In the genomic region with DNA sequence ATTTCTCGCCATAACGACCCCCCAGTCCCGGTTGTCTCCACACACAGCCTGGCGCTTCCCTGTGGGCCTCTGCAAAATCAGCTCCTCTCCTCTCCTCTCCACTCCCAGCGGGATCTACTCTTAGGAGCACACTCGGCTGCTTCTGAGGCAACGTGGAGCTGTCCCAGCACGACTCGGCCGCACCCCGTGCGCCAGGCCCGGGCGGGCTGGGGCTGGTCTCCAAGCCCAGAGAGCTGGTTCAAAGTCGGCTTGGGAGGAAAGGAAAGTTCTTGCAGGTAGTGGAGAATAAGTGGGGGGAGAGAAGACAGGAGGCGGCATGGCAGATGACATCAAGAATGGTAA, we compare ENCODE assay signal across 8 mouse cellular contexts. TPM values are rescaled to one million over a fixed set of nuclear protein-coding genes. Genes with fewer than 3 reads are reported as not detected.
DNase-seq lines count a peak whose midpoint lies in the region; ATAC-seq and TF ChIP-seq lines count a peak whose summit lies in the region.

No protein-coding gene starts in this region.

- no peak for ATAC-seq in CD4-positive, CD25-positive, alpha-beta regulatory T cell, adult 4 months

- peak overlapping the region; percentile 61 for H3K4me3 ChIP-seq in cerebellum, adult 2 months (replicated peaks; ENCODE audit: insufficient read depth, low read depth, low read length)
- peak overlapping the region; percentile 57 for H3K4me3 ChIP-seq in limb, embryonic 10.5 days
- H3K4me3 ChIP-seq in olfactory bulb, adult 2 months (ENCODE audit: insufficient read depth, low read depth, low read length), result peak overlapping the region; percentile 58

- no peak overlapping the region for H3K27ac ChIP-seq in cerebellum, adult 2 months (ENCODE audit: insufficient read depth, low read length)
- peak overlapping the region; percentile 70; the same call in 1 of the 2 replicates for H3K27ac ChIP-seq in limb, embryonic 10.5 days
- no peak overlapping the region for H3K27ac ChIP-seq in olfactory bulb, adult 2 months (ENCODE audit: insufficient read depth, low read depth, low read length)

- WGBS in cerebellum, adult 2 months, result 15% methylated on average over 16 of the region's 16 CpGs
- 8% methylated on average over 16 of the region's 16 CpGs for WGBS in limb, embryonic 10.5 days
- 19% methylated on average over 16 of the region's 16 CpGs for WGBS in olfactory bulb, adult 2 months

- H3K36me3 ChIP-seq in limb, embryonic 10.5 days, result peaks cover 45% of the 10 kb centered on the region

- H3K9me3 ChIP-seq in limb, embryonic 10.5 days (replicated peaks), result no peaks in the 10 kb centered on the region

- no peaks in the 10 kb centered on the region for H3K27me3 ChIP-seq in cerebellum, adult 2 months (ENCODE audit: control insufficient read depth, insufficient read depth, low read length)
- peaks cover 25% of the 10 kb centered on the region for H3K27me3 ChIP-seq in limb, embryonic 10.5 days (ENCODE audit: low read depth, poor library complexity, severe bottlenecking)

- no peak for TF ChIP-seq POLR2A in cerebellum, adult 2 months (IDR thresholded peaks at IDR 0.05; ENCODE audit: borderline replicate concordance, insufficient read depth, low read length)
- no peak for TF ChIP-seq POLR2A in olfactory bulb, adult 2 months (IDR thresholded peaks at IDR 0.05; ENCODE audit: insufficient read depth, low read depth, low read length)

- peaks cover 4% of the 10 kb centered on the region for H3K4me1 ChIP-seq in cerebellum, adult 2 months (ENCODE audit: control insufficient read depth, insufficient read depth, low read length)
- H3K4me1 ChIP-seq in limb, embryonic 10.5 days, result peaks cover 13% of the 10 kb centered on the region
- peaks cover 7% of the 10 kb centered on the region for H3K4me1 ChIP-seq in olfactory bulb, adult 2 months (ENCODE audit: control insufficient read depth, insufficient read depth, low read length)

- no peak for TF ChIP-seq CTCF in cerebellum, adult 2 months (IDR thresholded peaks at IDR 0.05; ENCODE audit: borderline replicate concordance, insufficient read depth, low read depth, low read length)
- no peak for TF ChIP-seq CTCF in olfactory bulb, adult 2 months (IDR thresholded peaks at IDR 0.05; ENCODE audit: insufficient read depth, low read depth, low read length)

- no peak for DNase-seq in cerebellum, adult 2 months
- no peak for DNase-seq in cerebellum, postnatal 4 days (ENCODE audit: low spot score in 2 of 2)
- peak; percentile 27 for DNase-seq in retina, embryonic 14.5 days (ENCODE audit: low spot score)
- DNase-seq in retina, postnatal 1 day, result no peak
- DNase-seq in limb, embryonic 10.5 days (ENCODE audit: low spot score), result no peak
- no peak for DNase-seq in layer of hippocampus, postnatal 10 days (ENCODE audit: low spot score in 2 of 2)

RNA-seq across cellular contexts. Expression of gene Gramd2, which starts 0.6 kb away (rescaled TPM):
- 2.6 and 3.0 TPM in 2 replicates for polyA plus RNA-seq in cerebellum, adult 2 months (2012; rRNA removed)
- polyA plus RNA-seq in limb, embryonic 10.5 days (2016; fragmentation: Nextera tagmentation; extraction: Ambion mirVana), result 0.15 and 0.30 TPM in 2 replicates
- polyA plus RNA-seq in olfactory bulb, adult 2 months (2012; ENCODE audit: insufficient read depth, insufficient read length, low replicate concordance, missing spikeins), result not detected in 2 replicates
- total RNA-seq in layer of hippocampus, postnatal 10 days (2021), result 10 to 100 TPM; 12.8 to 14.7 TPM
- not detected for polyA plus RNA-seq in CD4-positive, CD25-positive, alpha-beta regulatory T cell, adult 4 months (2017; shearing (Covaris generic))

RNA-seq across cellular contexts. Expression of gene Pkm, which starts 24.3 kb away (rescaled TPM):
- polyA plus RNA-seq in cerebellum, adult 2 months (2012; rRNA removed), result 2,306 and 2,370 TPM in 2 replicates
- polyA plus RNA-seq in limb, embryonic 10.5 days (2016; fragmentation: Nextera tagmentation; extraction: Ambion mirVana), result 2,645 and 3,210 TPM in 2 replicates
- 209 TPM in 1 of 2 replicates, not detected in the other for polyA plus RNA-seq in olfactory bulb, adult 2 months (2012; ENCODE audit: insufficient read depth, insufficient read length, low replicate concordance, missing spikeins)
- total RNA-seq in layer of hippocampus, postnatal 10 days (2021), result 100 to 1,000 TPM; 761 to 808 TPM
- 1,000 to 10,000 TPM in 1 of 2 experiments, 100 to 1,000 TPM in 1; 810 to 1,266 TPM for polyA plus RNA-seq in CD4-positive, CD25-positive, alpha-beta regulatory T cell, adult 4 months (2017; shearing (Covaris generic))
